Mouse (Mus musculus): ENCODE measurements around the gene Fer1l5. TPM values are rescaled to one million over a fixed set of nuclear protein-coding genes. Genes with fewer than 3 reads are reported as not detected.

Gene Fer1l5
- polyA plus RNA-seq, 1 experiment: 0.36 TPM

- DNase-seq (ENCODE audit: extremely low spot score in 1 of 2, low spot score in 1 of 2): peak; percentile 52 to 83
Observed at GRCm38 (mm10) chr1:36471181-36472105, 99.4 kb downstream of the Fer1l5 start, which contains the start of gene Cnnm4. TSS of gene Cnnm4 (plus strand) at chr1:36471620.

Other genes with a start within 250 kb of the Fer1l5 start
- 23.4 and 25.2 TPM in 2 replicates for gene Uggt1, start 127.6 kb upstream of the Fer1l5 start, polyA plus RNA-seq (2012; rRNA removed)
- gene Neurl3, start 97.6 kb upstream of the Fer1l5 start, polyA plus RNA-seq (2012; rRNA removed): 0.97 and 1.1 TPM in 2 replicates
- 9.0 and 11.2 TPM in 2 replicates for gene Arid5a, start 64.6 kb upstream of the Fer1l5 start, polyA plus RNA-seq (2012; rRNA removed)
- 65.5 and 65.8 TPM in 2 replicates for gene Kansl3, start 3.1 kb upstream of the Fer1l5 start, polyA plus RNA-seq (2012; rRNA removed)
- gene Lman2l, start 73.0 kb downstream of the Fer1l5 start, polyA plus RNA-seq (2012; rRNA removed): 39.1 and 39.6 TPM in 2 replicates
- gene Cnnm4, start 99.3 kb downstream of the Fer1l5 start, polyA plus RNA-seq (2012; rRNA removed): 7.9 and 8.6 TPM in 2 replicates
- gene Cnnm3, start 139.6 kb downstream of the Fer1l5 start, polyA plus RNA-seq (2012; rRNA removed): 26.6 and 27.1 TPM in 2 replicates
- gene Ankrd23, start 164.6 kb downstream of the Fer1l5 start, polyA plus RNA-seq (2012; rRNA removed): 9.5 and 11.5 TPM in 2 replicates
- gene Gm42417, start 167.1 kb downstream of the Fer1l5 start, polyA plus RNA-seq (2012; rRNA removed): 0.04 TPM in 1 of 2 replicates, not detected in the other
- gene Ankrd39, start 175.2 kb downstream of the Fer1l5 start, polyA plus RNA-seq (2012; rRNA removed): 16.2 and 17.7 TPM in 2 replicates
- 12.3 and 12.7 TPM in 2 replicates for gene Sema4c, start 186.1 kb downstream of the Fer1l5 start, polyA plus RNA-seq (2012; rRNA removed)

Data from frontal cortex, adult 2 months (tissue).